Comparison of ENCODE assay signal across 26 mouse cellular contexts in genomic region chr17:11086492-11086891, GRCm38 (mm10).
DNase-seq lines count a peak whose midpoint lies in the region; ATAC-seq and TF ChIP-seq lines count a peak whose summit lies in the region.
"Had no signal": no experiment of that assay in that cellular context is flagged by ENCODE, and none has a peak within 500 bp of the region (broad histone marks: within the 10 kb centered on the region; RNA-seq: fewer than 3 reads in every experiment).

No protein-coding gene starts in this region.

- WGBS in forebrain, embryonic 14.5 days = 39% methylated on average over 1 of the region's 1 CpGs
- 45% methylated on average over 1 of the region's 1 CpGs for WGBS in forebrain, embryonic 16.5 days
- WGBS in thymus, adult 2 months = 85% methylated on average over 1 of the region's 1 CpGs

- H3K4me3 ChIP-seq in forebrain, embryonic 14.5 days (ENCODE audit: low read depth, low read length) = no peak overlapping the region
- H3K4me3 ChIP-seq in forebrain, embryonic 16.5 days (replicated peaks; ENCODE audit: low read length) = no peak overlapping the region
- H3K4me3 ChIP-seq in thymus, adult 2 months (ENCODE audit: control insufficient read depth, insufficient read depth, low read length) = no peak overlapping the region
- H3K4me3 ChIP-seq: embryonic facial prominence, embryonic 15.5 days; forebrain, embryonic 15.5 days; gastrocnemius, adult 2 months; kidney, embryonic 15.5 days; layer of hippocampus, adult 2 months; liver, embryonic 13.5 days; stomach, embryonic 15.5 days had no signal

- no peak overlapping the region for H3K9ac ChIP-seq in forebrain, embryonic 14.5 days (ENCODE audit: low read length)
- H3K9ac ChIP-seq in forebrain, embryonic 16.5 days (replicated peaks; ENCODE audit: low read depth, low read length) = no peak overlapping the region
- H3K9ac ChIP-seq: embryonic facial prominence, embryonic 15.5 days; forebrain, embryonic 15.5 days; kidney, embryonic 15.5 days; liver, embryonic 13.5 days; stomach, embryonic 15.5 days had no signal

- TF ChIP-seq POLR2A in thymus, adult 2 months (IDR thresholded peaks at IDR 0.05; ENCODE audit: control insufficient read depth, extremely low read depth, insufficient read depth, low read length, poor library complexity) = no peak

- no peak overlapping the region for H3K27ac ChIP-seq in forebrain, embryonic 14.5 days (ENCODE audit: low read depth, low read length)
- H3K27ac ChIP-seq in forebrain, embryonic 16.5 days (ENCODE audit: low read length) = no peak overlapping the region
- no peak overlapping the region for H3K27ac ChIP-seq in thymus, adult 2 months (ENCODE audit: control insufficient read depth, insufficient read depth, low read length)
- H3K27ac ChIP-seq: embryonic facial prominence, embryonic 15.5 days; forebrain, embryonic 15.5 days; gastrocnemius, adult 2 months; kidney, embryonic 15.5 days; layer of hippocampus, adult 2 months; liver, embryonic 13.5 days; stomach, embryonic 15.5 days had no signal

- no peaks in the 10 kb centered on the region for H3K9me3 ChIP-seq in forebrain, embryonic 14.5 days (replicated peaks; ENCODE audit: control insufficient read depth, low read length)
- H3K9me3 ChIP-seq in forebrain, embryonic 16.5 days (ENCODE audit: control insufficient read depth, low read length) = no peaks in the 10 kb centered on the region
- H3K9me3 ChIP-seq: embryonic facial prominence, embryonic 15.5 days; forebrain, embryonic 15.5 days; kidney, embryonic 15.5 days; liver, embryonic 13.5 days; stomach, embryonic 15.5 days had no signal

- peak; percentile 39 for DNase-seq in forebrain, embryonic 14.5 days (ENCODE audit: low spot score)
- peak; percentile 27 for DNase-seq in cerebellum, adult 11 months
- DNase-seq in cerebellum, adult 8-10 months = peak; percentile 31
- peak; percentile 33 to 58 for DNase-seq in cerebellum, postnatal 36 days
- DNase-seq in thymus, adult 2 months = no peak
- no peak for DNase-seq in layer of hippocampus, postnatal 10 days (ENCODE audit: low spot score in 2 of 2)
- DNase-seq: adrenal gland, postnatal 36 days; gastrocnemius, adult 2 months; heart, postnatal 14 days; kidney, adult 18-20 months; kidney, postnatal 25 days; left cerebral cortex, postnatal 4 days; liver, embryonic 13.5 days; lung, adult 18-20 months; lung, postnatal 14 days; midbrain, embryonic 14.5 days; right cerebral cortex, postnatal 14 days; thymus, postnatal 14 days had no signal

- H3K27me3 ChIP-seq in forebrain, embryonic 14.5 days (replicated peaks; ENCODE audit: control insufficient read depth, insufficient read depth, low read length) = no peaks in the 10 kb centered on the region
- no peaks in the 10 kb centered on the region for H3K27me3 ChIP-seq in forebrain, embryonic 16.5 days (replicated peaks; ENCODE audit: control insufficient read depth, insufficient read depth, low read length)
- no peaks in the 10 kb centered on the region for H3K27me3 ChIP-seq in thymus, adult 2 months (ENCODE audit: control insufficient read depth, insufficient read depth, low read length)
- H3K27me3 ChIP-seq: forebrain, embryonic 15.5 days; kidney, embryonic 15.5 days; liver, embryonic 13.5 days; stomach, embryonic 15.5 days had no signal

- H3K4me2 ChIP-seq in forebrain, embryonic 14.5 days (ENCODE audit: low read length) = no peak overlapping the region
- no peak overlapping the region for H3K4me2 ChIP-seq in forebrain, embryonic 16.5 days (ENCODE audit: low read length)
- H3K4me2 ChIP-seq: embryonic facial prominence, embryonic 15.5 days; forebrain, embryonic 15.5 days; kidney, embryonic 15.5 days; liver, embryonic 13.5 days; stomach, embryonic 15.5 days had no signal

- ATAC-seq in forebrain, embryonic 14.5 days = peak; percentile 44; the same call in 1 of the 2 replicates
- no peak for ATAC-seq in forebrain, embryonic 16.5 days
- ATAC-seq: CD4-positive, CD25-positive, alpha-beta regulatory T cell, adult 4 months; forebrain, embryonic 15.5 days; hindbrain, embryonic 16.5 days had no signal

- no peak for TF ChIP-seq CTCF in thymus, adult 2 months (IDR thresholded peaks at IDR 0.05; ENCODE audit: borderline replicate concordance, control insufficient read depth, extremely low read depth, insufficient read depth, low read length, poor library complexity)

- H3K36me3 ChIP-seq in forebrain, embryonic 14.5 days (ENCODE audit: control insufficient read depth, insufficient read depth, low read length) = no peaks in the 10 kb centered on the region
- no peaks in the 10 kb centered on the region for H3K36me3 ChIP-seq in forebrain, embryonic 16.5 days (ENCODE audit: control insufficient read depth, insufficient read depth)
- H3K36me3 ChIP-seq in thymus, adult 2 months (ENCODE audit: control insufficient read depth, insufficient read depth, low read length) = no peaks in the 10 kb centered on the region
- H3K36me3 ChIP-seq: embryonic facial prominence, embryonic 15.5 days; forebrain, embryonic 15.5 days; kidney, embryonic 15.5 days; liver, embryonic 13.5 days; stomach, embryonic 15.5 days had no signal

- peaks cover 3% of the 10 kb centered on the region; the same call in 1 of the 2 replicates for H3K4me1 ChIP-seq in forebrain, embryonic 14.5 days (ENCODE audit: control insufficient read depth, insufficient read depth, low read length)
- H3K4me1 ChIP-seq in forebrain, embryonic 16.5 days (replicated peaks; ENCODE audit: control insufficient read depth, insufficient read depth, low read length) = peaks cover 5% of the 10 kb centered on the region
- no peaks in the 10 kb centered on the region for H3K4me1 ChIP-seq in thymus, adult 2 months (replicated peaks; ENCODE audit: control insufficient read depth, insufficient read depth, low read length)
- H3K4me1 ChIP-seq: embryonic facial prominence, embryonic 15.5 days; kidney, embryonic 15.5 days; liver, embryonic 13.5 days; stomach, embryonic 15.5 days had no signal

Comparison
In these comparisons a context has a peak if more than half of its experiments do, and no peak if none do; other contexts are left out.
1. DNase-seq: peak in forebrain, embryonic 14.5 days (single experiment), cerebellum, adult 11 months (single experiment), cerebellum, adult 8-10 months (single experiment) and cerebellum, postnatal 36 days (2 of 2); none in thymus, adult 2 months (single experiment) and layer of hippocampus, postnatal 10 days (0 of 2).